Mouse (Mus musculus) urinary bladder, postnatal 25 days (tissue): Measurements from ENCODE around the gene Lrrc4c.

Experiments
- DNase-seq: peaks from one replicate; pipeline ENCODE4 v3.0.0; 2022; ENCODE audit warnings: low spot score

Gene Lrrc4c

GRCm38 (mm10) chr2:96853797-96854196 is 535.8 kb downstream of the Lrrc4c start:
- no peak for DNase-seq

GRCm38 (mm10) chr2:96876062-96876461 is 558.1 kb downstream of the Lrrc4c start:
- DNase-seq: no peak

GRCm38 (mm10) chr2:96949531-96949930 is 631.6 kb downstream of the Lrrc4c start:
- DNase-seq: no peak

- DNase-seq: no peak
These were observed 681.6 kb downstream of the Lrrc4c start for GRCm38 (mm10) chr2:96999521-96999920.

GRCm38 (mm10) chr2:97018319-97018718 is 700.4 kb downstream of the Lrrc4c start:
- no peak for DNase-seq

GRCm38 (mm10) chr2:97026991-97027390 is 709.0 kb downstream of the Lrrc4c start:
- DNase-seq: no peak

- no peak for DNase-seq
These were observed 709.6 kb downstream of the Lrrc4c start for GRCm38 (mm10) chr2:97027585-97027984.

- DNase-seq: no peak
These were observed 718.4 kb downstream of the Lrrc4c start for GRCm38 (mm10) chr2:97036401-97036800.

- no peak for DNase-seq
These were observed 719.2 kb downstream of the Lrrc4c start for GRCm38 (mm10) chr2:97037024-97037814.

GRCm38 (mm10) chr2:97044016-97044415 is 726.0 kb downstream of the Lrrc4c start:
- DNase-seq: no peak

- DNase-seq: no peak
These were observed 727.7 kb downstream of the Lrrc4c start for GRCm38 (mm10) chr2:97045628-97046027.

GRCm38 (mm10) chr2:97080156-97080555 is 762.2 kb downstream of the Lrrc4c start:
- no peak for DNase-seq

GRCm38 (mm10) chr2:97097965-97098364 is 780.0 kb downstream of the Lrrc4c start:
- no peak for DNase-seq

GRCm38 (mm10) chr2:97103398-97104162 is 785.6 kb downstream of the Lrrc4c start:
- DNase-seq: no peak

- no peak for DNase-seq
These were observed 806.3 kb downstream of the Lrrc4c start for GRCm38 (mm10) chr2:97124246-97124645.

GRCm38 (mm10) chr2:97138454-97138853 is 820.5 kb downstream of the Lrrc4c start:
- no peak for DNase-seq

- no peak for DNase-seq
These were observed 833.7 kb downstream of the Lrrc4c start for GRCm38 (mm10) chr2:97151626-97152194.

- DNase-seq: no peak
These were observed 847.8 kb downstream of the Lrrc4c start for GRCm38 (mm10) chr2:97165745-97166144.

- DNase-seq: no peak
These were observed 860.4 kb downstream of the Lrrc4c start for GRCm38 (mm10) chr2:97178399-97178798.

GRCm38 (mm10) chr2:97196968-97197606 is 879.1 kb downstream of the Lrrc4c start:
- DNase-seq: no peak

- no peak for DNase-seq
These were observed 915.0 kb downstream of the Lrrc4c start for GRCm38 (mm10) chr2:97232966-97233365.

- DNase-seq: no peak
These were observed 916.1 kb downstream of the Lrrc4c start for GRCm38 (mm10) chr2:97234074-97234473.
